Mouse (Mus musculus): ENCODE results near the gene Htatip2.

Gene Htatip2

DNA sequence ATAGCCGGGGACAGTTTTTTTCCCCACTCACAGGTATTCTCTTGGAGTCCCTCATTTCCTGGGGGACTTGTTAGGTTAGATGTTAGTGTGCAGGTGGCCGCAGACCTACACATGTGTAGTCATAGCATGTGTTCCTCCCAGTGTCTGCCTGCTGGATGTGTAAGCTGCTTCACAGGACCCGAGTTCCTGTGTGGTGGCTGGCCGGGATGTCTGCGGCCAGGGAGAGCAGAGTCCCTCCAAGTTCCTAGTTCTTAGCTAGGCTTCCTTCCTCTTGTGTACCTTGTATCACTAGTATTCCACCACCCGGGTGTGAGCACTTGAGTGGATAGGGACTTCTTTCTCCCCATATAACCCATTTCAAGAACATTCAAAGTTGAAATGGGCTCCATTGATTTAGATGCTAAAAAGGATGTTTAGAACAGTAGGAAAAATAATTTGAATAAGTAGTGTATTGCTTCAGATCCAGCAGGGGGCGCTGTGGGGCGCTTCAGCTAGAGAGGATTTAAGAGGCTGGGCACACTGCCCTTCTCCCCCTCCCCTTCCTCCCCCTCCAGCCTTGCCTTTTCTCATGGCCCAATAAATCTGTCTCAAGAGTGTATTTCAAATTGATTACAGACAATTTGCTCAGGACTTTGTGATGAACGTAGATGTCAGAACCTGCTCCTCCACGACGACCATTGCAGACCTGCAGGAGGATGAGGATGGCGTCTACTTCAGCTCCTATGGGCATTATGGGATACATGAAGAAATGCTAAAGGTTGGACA, 27.9 kb downstream of the Htatip2 start:
- DNase-seq (ENCODE audit: low spot score), result no peak

DNA sequence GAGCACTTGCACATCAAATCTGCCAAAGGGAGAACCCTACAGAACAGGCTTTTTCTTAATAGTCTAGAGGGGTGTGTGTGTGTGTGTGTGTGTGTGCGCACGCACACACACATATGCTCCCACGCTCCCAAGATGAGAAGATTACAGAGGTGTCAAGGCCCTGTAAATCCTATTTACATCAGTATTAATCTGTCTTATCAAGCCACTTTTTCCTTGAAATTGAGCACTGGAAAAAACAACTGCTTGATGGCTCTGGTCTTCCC, 28.4 kb downstream of the Htatip2 start:
- no peak for DNase-seq (ENCODE audit: low spot score)

DNA sequence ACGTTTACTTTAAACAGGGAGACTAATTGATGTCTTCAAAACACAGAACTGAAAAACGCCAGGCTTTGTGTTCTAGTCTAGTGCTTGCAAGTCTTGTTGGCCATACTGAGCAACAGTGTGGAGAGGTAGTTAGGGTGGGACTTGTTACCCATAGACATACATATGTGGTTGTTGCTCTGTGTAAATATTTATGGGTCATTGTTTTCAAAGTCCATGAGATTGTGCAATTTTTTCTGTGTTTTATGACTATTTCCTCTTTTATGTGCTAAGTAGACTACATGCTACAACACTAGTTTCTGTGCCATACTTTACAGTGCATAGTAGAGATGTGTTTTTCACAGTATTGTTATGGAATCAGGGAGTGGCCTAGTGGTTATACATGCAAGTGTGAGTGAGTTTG, 35.4 kb downstream of the Htatip2 start:
- DNase-seq (ENCODE audit: low spot score), result no peak

DNA sequence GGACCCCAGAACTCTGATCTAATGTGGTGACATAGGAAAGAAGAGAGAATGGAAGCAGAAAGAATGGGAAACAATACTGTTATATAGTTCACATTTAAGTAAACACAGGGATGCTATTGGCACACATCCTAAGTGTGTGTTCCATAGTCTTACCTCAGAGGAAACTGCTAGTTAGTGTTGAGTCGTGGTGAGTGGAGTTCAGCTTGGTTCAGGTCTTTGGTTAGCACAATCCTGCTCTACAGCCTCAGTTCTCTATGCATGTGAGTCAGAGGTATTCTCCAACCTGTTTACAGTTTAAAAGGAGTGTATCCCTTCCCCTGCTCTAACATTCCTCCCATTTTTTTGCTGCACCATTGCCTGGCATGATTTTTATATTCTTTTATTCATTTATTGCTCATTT, 38.3 kb downstream of the Htatip2 start:
- DNase-seq (ENCODE audit: low spot score), result no peak

DNA sequence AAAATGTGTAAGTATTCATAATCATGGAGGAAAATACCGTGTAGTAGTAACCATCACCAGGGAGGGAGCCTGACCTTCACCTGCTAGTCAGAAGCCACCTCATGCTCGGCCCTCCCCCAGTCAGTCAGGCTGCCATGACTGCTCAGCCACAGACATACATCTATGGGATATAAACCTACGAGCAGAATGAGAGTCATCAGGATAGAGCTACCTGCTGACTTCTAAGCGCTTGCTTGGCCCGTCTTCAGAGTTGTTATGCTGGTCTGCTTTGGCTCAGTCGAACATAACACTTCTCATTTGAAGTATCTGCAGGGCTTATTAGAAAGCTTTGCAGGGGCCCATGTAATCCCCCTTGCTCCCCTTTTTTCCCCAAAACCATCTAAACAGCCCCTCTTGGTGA, 44.6 kb downstream of the Htatip2 start:
- DNase-seq (ENCODE audit: low spot score), result no peak

DNA sequence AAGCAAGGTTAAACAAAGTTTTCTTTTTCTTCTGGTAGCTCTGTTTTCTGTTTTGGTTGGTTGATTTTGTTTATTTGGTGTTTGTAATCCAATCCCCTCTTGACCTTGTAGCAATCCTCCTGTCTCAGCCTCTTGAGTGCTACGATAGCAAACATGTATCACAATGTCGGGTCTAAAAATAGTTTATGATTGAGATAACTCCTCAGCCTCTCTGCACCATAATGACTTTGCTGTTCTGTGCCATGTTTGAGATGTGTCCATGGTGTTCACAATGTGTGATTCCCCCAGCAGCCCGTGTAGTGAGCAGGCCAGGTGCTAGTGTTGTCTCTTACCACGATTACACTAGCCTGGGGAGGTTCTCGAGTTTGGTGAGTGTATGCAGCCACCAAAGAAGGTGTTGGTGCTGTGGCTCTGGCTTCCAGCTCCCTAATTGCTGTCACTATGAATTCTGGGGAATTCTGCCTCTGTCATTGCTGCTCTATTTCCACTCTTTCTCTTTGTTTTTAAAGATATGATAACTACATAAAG, 45.8 kb downstream of the Htatip2 start:
- DNase-seq (ENCODE audit: low spot score), result no peak

DNA sequence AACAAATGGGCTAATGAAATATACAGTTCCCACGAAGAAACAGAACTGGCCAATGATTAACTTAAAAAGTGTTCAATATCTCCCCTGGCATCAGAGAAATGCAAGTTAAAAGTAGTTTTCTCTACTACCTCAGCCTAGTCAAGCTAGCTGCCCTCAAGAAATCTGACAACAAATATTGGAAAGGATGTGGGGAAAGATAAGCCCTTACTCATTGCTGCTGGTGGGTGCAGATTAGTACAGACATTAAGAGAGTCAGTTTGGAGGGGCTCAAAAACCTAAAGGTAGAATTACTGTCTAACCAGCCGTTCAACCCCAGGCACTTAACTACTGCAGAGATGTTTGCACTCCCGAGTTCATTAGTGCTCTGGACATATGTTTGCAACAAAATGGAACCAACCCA, 46.7 kb downstream of the Htatip2 start:
- no peak for DNase-seq (ENCODE audit: low spot score)

DNA sequence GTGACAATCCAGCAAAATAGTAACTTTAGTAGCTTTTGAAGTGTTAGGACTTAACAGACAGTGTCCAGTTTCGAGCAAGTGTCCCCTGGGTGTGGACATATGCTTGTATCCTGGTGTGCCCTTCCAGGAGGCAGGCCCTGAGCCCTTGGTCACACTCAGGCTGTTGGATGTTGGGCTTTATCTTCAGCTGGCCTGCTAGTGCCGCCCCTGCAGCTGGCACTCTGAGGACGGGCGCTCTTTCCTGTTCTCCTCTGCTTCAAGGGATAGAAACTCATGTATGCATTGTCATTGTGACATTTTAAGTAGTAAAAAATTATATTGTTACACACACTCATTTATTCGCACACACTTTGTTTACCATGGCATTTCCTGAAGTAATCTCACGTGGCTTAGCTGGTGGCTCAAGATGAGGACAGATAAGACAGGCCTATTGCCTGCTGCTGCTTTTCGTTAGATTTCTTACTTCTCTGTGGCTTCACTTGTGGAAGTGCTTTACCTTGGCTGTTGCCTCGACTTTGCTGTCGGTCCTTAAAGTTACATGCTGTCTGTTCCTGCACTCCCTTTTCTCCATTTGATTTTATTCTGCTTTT, 48.3 kb downstream of the Htatip2 start:
- no peak for DNase-seq (ENCODE audit: low spot score)

DNA sequence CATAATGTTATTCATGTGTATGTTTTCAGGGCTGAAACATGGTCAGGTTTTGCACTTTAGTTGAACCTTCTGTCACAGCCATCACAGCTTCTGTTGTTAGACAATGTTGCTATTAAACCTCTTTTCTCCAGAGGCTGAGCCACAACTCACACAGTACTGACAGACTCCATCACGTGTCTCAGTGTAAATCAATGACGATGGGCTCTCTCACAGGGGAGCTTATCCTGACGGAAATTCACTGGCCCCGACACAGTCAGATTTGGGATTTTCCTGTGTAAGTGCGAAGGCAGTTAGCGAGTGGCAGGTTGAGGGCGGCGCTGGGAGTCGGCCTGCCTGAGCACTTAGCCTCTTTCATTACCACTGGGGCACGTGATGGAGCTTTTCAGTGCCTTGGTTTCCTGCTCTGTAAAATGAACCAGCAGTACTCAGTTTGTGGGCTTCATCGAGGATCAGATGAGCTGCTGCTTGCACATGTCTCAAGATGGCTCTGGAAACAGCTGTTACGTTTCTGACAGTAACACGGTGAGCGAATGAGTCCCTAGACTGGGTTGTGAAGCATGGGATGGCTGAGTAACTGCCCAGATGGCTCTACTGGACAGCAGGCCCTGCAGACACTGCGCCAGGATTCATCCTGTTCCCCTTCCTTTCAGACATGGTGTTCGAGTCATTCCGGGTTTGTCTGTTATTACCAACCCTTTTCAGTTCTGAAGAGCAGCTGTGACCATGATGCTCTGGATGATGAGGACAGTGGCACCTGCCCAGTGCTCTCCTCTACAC, 49.1 kb downstream of the Htatip2 start:
- DNase-seq (ENCODE audit: low spot score), result no peak

DNA sequence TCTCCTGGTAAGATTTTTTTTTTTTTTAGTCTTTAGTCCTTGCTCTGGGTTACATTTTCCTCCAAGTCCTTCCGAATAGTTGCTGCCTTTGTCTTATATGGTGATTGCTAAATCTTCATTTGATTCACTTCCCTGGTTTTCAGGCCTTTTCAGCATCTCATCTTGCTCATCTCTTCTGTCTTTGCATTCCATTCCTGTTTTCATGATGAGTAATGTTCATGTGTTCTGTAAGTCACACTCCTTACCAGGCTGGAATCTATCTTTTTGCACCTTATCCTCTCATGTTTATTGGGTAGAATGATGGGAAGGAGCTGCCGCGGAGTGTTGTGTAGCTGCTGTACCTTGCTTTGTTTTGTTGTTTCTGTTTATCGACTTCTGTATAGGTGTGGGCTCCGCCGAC, 50.2 kb downstream of the Htatip2 start:
- DNase-seq (ENCODE audit: low spot score), result no peak

DNA sequence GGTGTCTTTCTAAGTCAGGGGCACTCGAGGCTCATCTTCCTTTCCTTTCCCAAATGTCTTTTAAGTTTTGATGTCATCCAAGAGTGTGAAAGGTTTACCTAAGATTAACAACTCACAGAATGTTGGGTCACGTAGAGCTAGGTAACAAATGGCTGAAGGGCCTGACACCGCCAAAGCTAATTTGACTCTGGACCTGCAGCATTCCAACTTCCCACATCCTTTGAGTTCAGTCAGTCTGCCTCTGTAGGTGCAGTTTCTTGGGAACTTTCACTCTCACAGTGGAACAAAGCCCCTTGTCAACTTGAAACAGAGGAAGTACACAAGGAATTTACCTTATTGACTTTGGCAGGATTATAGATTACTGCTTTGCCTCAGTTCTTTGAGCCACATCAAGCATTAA, 50.6 kb downstream of the Htatip2 start:
- DNase-seq (ENCODE audit: low spot score), result no peak

DNA sequence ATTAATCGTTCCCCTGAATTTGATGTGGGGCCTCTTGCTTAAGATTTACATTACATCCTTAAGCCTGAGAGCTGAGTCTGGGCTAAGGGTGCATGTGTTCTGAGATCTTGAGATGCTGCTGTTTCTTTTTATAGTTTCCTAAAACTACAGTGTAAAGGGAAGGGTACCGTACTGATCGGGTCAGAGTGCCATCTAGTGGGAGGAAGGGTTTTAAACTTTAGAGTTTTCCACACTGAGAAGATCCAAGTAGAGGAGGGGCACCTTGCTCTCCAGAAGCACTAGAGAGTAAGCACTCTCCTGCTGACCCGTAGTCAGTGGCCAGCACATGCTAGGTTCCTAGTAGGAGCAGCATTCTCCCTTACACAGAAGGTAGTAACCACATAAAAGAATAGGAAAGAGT, 52.4 kb downstream of the Htatip2 start:
- DNase-seq (ENCODE audit: low spot score), result no peak

DNA sequence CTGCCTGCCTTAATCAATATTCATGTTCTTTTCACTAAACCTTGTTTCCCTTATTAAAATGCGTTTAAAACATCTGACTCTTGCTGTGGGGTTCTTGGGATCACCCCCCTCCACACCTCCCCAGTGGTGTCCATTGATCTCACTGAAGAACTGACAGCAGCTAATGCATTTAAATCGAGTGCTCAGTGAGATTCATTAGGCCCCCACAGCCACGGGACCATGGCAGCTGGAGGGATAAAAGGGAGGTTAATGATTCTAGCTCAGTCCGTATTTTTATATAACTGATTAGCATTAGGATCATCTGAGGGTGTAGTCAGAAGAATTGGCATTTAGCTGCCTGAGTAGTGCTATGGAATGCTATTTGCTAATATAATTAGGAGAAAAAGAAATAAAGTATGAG, 60.5 kb downstream of the Htatip2 start:
- DNase-seq (ENCODE audit: low spot score), result no peak

DNA sequence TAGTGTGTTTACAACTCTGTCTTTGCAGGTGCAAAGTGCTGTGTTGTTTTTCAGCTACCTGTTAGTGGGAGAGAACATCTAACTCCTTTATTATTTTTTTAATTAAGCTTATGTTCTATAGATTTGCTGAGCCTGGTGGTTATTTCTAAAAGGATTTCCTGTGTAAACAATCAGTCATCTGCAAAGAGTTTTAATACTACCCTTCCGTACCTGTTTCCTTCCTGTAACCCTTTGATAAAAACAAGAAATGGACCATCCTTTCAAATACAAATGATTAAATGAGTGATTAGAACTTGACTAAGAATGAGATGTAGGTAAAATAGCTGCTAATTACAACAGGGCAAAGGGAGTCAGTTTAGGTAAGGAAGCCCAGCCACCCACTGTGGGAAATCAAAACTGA, 62.5 kb downstream of the Htatip2 start:
- DNase-seq (ENCODE audit: low spot score), result no peak

DNA sequence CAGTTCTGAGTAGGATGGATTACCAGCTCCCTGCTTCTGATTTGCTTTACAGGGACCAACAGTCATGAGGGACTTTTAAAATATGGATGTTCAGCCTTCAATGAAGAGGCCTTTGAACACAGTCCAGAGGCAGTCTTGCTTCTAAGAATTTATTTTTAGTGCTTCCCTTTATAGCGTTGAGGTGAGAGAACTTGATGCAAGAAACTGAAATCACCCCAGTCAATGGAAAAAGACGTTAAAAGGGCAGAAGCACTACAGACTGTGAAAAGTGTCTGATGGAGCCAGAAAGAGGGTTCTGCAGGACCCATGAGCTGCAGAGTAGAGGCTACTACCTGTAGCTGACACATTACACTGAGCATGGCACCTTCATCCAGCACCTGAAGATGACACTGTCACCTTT, 63.1 kb downstream of the Htatip2 start:
- no peak for DNase-seq (ENCODE audit: low spot score)

Measured in left cerebral cortex, adult 11 months (tissue).